Mouse (Mus musculus) liver, embryonic 13.5 days (tissue): Measurements from ENCODE around the gene Baiap2. TPM values are rescaled to one million over a fixed set of nuclear protein-coding genes. Genes with fewer than 3 reads are reported as not detected.

ENCODE experiments used
- ATAC-seq: fragments of 200-750 bp; cut with Nextera tagmentation; 2 replicates; pipeline ENCODE4 v1.8.0; 2017; ENCODE audit warnings: low read depth, mild to moderate bottlenecking, moderate number of reproducible peaks, moderate library complexity
- DNase-seq: peaks from one replicate; pipeline ENCODE4 v3.0.0; 2022
- H3K27ac ChIP-seq: fragments of 300-500 bp; sonication (generic); 2 replicates; pipeline ENCODE4 v1.5.1; 2015; ENCODE audit warnings: moderate library complexity, mild to moderate bottlenecking, inconsistent platforms
- H3K27me3 ChIP-seq: fragments of 300-500 bp; sonication (generic); 2 replicates; pipeline ENCODE4 v1.6.1; 2015; ENCODE audit warnings: mild to moderate bottlenecking, inconsistent platforms
- H3K36me3 ChIP-seq: fragments of 300-500 bp; sonication (generic); 2 replicates; pipeline ENCODE4 v1.6.1; 2015; ENCODE audit warnings: mild to moderate bottlenecking, inconsistent platforms
- H3K4me1 ChIP-seq: fragments of 300-500 bp; sonication (generic); replicated peaks from 2 replicates; pipeline ENCODE4 v1.6.1; 2015; ENCODE audit warnings: inconsistent platforms
- H3K4me2 ChIP-seq: fragments of 300-500 bp; sonication (generic); 2 replicates; pipeline ENCODE4 v1.6.1; 2015; ENCODE audit warnings: inconsistent platforms, mild to moderate bottlenecking, moderate library complexity
- H3K4me3 ChIP-seq: fragments of 300-500 bp; sonication (generic); replicated peaks from 2 replicates; pipeline ENCODE4 v1.5.1; 2015; ENCODE audit warnings: mild to moderate bottlenecking, inconsistent platforms
- H3K9ac ChIP-seq: fragments of 300-500 bp; sonication (generic); 2 replicates; pipeline ENCODE4 v1.6.1; 2015; ENCODE audit warnings: mild to moderate bottlenecking, inconsistent platforms
- H3K9me3 ChIP-seq: fragments of 300-500 bp; sonication (generic); replicated peaks from 2 replicates; pipeline ENCODE4 v1.6.1; 2016; ENCODE audit warnings: inconsistent platforms
- WGBS: fragments of 180-500 bp; shearing (Covaris S2); methylation state at CpG from one replicate; pipeline ENCODE4 v1.1.7; 2015; ENCODE audit not compliant: insufficient replicate concordance; 5-methylcytosine and 5-hydroxymethylcytosine counted together
- polyA plus RNA-seq: library from polyadenylated mRNA; unstranded; fragments of >200 nt; fragmentation: Nextera tagmentation; extraction: Ambion mirVana; gene quantifications from 2 replicates; pipeline ENCODE4 v1.2.1, GENCODE M21; 2015

Gene Baiap2
- polyA plus RNA-seq, 1 experiment from 2014 or later = 5.1 TPM

DNA sequence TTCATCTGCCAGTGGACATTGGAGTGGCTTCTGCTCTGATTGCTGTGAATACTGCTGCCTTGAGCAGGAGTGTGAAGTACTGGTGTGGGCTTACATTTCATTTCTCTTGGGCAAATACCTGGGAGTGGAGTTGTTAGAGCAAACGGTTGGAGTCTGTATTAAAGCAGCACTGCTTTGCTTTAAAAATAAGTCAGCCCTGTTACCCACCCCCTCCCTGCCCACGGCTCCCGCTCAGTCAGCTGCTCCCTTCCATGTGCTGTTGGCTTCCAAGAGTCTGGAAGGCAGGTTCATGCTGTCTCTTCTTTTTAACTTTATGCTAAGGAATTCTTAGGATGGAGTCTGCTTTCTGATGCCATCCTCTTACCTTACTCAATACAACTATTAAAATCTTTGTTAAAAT is 18.9 kb downstream of the Baiap2 start:
- Histone ChIP-seq H3K27ac (no peak overlapping the region), H3K4me1 (0 out of 2 replicates have a peak, but pooled peaks cover 5% of the 10 kb centered on the region), H3K9me3 (no peaks in the 10 kb centered on the region), H3K27me3 (no peaks in the 10 kb centered on the region), H3K4me2 (no peak overlapping the region), H3K9ac (no peak overlapping the region), H3K4me3 (no peak overlapping the region), H3K36me3 (no peaks in the 10 kb centered on the region; the same call in none of the 2 replicates)
- WGBS = 71% methylated on average over 3 of the region's 3 CpGs
- ATAC-seq (no peak), DNase-seq (no peak)

DNA sequence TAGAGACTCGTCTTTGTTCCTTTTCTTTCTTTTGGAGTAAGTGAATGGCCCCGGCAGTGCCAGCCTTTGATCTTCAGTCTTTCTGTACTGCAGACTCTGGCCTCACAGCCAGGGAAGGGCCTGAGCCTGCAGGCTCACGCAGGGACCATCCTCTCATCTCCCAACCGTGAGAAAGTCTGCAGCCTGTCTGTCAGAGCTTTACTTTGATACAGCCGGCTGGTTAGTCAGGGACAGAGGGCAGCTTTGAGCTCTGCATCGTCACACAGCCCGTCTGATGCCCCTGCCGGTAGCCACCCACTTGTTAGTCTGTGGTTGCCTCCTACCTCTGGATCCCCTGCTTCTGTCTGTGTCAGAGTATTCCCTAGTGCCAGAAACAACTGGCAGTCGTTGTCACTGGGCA is 22.5 kb downstream of the Baiap2 start:
- Histone ChIP-seq H3K9ac (no peak overlapping the region), H3K36me3 (no peaks in the 10 kb centered on the region; the same call in none of the 2 replicates), H3K4me2 (no peak overlapping the region), H3K4me3 (no peak overlapping the region), H3K4me1 (peaks cover 5% of the 10 kb centered on the region; the same call in 1 of the 2 replicates), H3K27ac (no peak overlapping the region), H3K27me3 (no peaks in the 10 kb centered on the region), H3K9me3 (no peaks in the 10 kb centered on the region)
- no peak for DNase-seq
- 51% methylated on average over 9 of the region's 9 CpGs for WGBS
- ATAC-seq = no peak

DNA sequence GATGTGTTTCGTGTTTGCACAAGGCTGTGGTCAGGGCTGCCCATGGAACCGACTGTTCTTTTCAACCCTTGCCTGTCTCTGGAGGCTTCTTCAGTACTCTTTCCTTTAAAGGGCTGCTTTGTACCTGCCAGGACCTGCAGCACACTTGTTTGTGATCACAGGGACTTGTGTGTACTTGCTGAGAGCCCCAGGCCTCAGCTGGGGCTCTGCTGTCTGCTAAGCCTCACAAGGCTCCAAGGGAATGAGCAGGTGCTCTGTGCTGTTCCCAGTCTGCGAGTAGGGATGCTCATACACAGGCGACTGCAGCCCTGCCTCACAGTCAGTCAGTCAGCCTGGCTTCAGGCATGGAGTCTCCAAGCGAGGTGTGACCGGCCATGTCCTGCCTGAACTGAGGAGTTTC is 23.7 kb downstream of the Baiap2 start:
- ATAC-seq = no peak
- no peak overlapping the region for H3K27ac ChIP-seq

DNA sequence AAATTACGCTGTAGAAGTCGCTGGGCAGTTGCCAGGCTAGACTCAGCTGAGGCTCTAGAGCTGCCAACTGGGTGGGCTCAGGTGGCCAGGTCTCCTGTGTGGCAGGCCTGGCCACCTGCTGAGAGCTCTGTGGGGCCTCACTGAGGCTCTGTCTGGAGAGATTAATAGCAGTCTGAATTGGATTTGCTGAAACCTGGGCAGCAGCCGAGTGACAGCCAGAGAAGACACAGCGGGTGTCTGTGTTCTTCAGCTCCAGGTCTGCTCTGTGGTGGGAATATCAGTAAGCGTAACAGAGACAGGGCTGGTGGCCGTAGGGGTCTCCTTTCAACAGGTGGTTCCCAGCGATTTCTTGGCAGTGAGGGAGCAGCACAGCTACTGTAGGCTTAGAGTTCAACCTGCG is 24.8 kb downstream of the Baiap2 start:
- Histone ChIP-seq H3K4me2 (no peak overlapping the region), H3K9ac (no peak overlapping the region), H3K9me3 (no peaks in the 10 kb centered on the region), H3K4me1 (peaks cover 8% of the 10 kb centered on the region; the same call in 1 of the 2 replicates), H3K36me3 (peaks cover 1% of the 10 kb centered on the region), H3K27ac (no peak overlapping the region), H3K27me3 (no peaks in the 10 kb centered on the region), H3K4me3 (no peak overlapping the region)
- 73% methylated on average over 8 of the region's 8 CpGs for WGBS
- ATAC-seq = no peak
- DNase-seq = no peak

More for the DNA sequence above, 23.7 kb downstream of the Baiap2 start:
- Histone ChIP-seq H3K9me3 (no peaks in the 10 kb centered on the region), H3K4me1 (peaks cover 8% of the 10 kb centered on the region; the same call in 1 of the 2 replicates), H3K4me3 (no peak overlapping the region), H3K27me3 (no peaks in the 10 kb centered on the region), H3K4me2 (no peak overlapping the region), H3K9ac (no peak overlapping the region), H3K36me3 (no peaks in the 10 kb centered on the region; the same call in none of the 2 replicates)
- WGBS = 64% methylated on average over 6 of the region's 6 CpGs
- DNase-seq = no peak

DNA sequence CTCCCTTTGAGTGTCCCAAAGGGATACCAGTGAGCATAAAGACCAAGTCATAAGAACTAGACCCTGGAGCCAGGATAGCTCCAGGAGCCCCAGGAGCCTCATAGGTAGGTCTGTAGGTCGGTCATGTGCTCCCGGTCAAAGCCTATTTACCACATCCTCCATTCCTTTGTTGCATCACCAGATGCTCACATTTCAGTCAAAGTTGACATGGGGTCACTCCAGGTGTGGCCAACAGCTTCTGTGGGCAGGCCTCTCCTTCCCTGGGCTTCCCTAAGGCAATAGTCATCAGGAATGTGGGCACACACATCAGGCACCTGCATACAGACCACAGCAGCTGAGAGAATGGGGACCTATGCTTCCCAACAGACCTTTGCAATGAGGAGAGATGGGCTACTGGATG is 25.3 kb downstream of the Baiap2 start:
- Histone ChIP-seq H3K27me3 (no peaks in the 10 kb centered on the region), H3K9ac (no peak overlapping the region), H3K4me3 (no peak overlapping the region), H3K4me2 (no peak overlapping the region), H3K36me3 (peaks cover 3% of the 10 kb centered on the region), H3K9me3 (no peaks in the 10 kb centered on the region), H3K27ac (no peak overlapping the region), H3K4me1 (peaks cover 8% of the 10 kb centered on the region; the same call in 1 of the 2 replicates)
- no peak for ATAC-seq
- 78% methylated on average over 2 of the region's 2 CpGs for WGBS
- no peak for DNase-seq

DNA sequence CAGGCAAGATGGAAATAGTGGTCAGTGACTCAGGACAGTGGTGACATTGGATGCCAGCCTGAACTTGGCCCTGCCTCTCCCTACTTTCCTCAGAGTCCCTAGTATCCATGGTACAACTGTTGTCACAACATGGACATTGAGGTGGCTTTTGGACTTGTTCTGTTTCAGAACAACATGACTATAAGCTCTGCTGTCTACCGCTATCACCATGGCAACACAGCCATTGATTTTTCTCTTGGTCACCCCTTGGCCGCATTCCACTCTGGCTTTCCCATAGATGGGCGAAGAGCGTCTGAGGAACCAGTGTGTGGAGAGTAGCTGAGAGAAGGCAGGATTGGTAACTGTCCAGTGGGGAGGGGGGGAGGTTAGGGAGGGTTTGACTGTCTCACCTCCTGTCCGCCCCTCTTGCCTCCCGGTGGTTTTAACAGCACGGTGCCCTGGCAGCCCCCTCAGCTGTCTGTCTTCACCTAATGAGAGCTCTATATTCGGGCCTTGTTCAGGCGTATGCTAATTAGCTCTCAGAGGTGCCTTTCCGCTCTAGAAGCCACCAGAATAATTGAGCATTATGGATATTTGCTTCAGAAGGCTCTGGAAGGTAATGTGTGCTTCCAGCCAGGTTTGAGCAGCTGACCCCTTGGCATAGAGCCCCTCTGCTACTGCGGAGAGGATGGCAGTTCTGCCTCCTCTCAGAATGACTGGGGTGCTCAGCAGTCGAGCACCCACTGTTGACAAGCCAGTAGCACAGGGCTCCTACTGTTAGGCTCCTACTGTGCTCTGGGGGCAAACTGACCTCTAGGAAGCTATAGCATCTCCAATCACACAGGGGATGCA is 27.7 kb downstream of the Baiap2 start:
- WGBS = 62% methylated on average over 12 of the region's 12 CpGs
- Histone ChIP-seq H3K9ac (no peak overlapping the region), H3K4me1 (peaks cover 8% of the 10 kb centered on the region; the same call in 1 of the 2 replicates), H3K4me2 (no peak overlapping the region), H3K27me3 (no peaks in the 10 kb centered on the region), H3K27ac (no peak overlapping the region), H3K9me3 (no peaks in the 10 kb centered on the region), H3K4me3 (no peak overlapping the region), H3K36me3 (peaks cover 9% of the 10 kb centered on the region; the same call in 1 of the 2 replicates)
- DNase-seq (no peak), ATAC-seq (peak; percentile 49)

DNA sequence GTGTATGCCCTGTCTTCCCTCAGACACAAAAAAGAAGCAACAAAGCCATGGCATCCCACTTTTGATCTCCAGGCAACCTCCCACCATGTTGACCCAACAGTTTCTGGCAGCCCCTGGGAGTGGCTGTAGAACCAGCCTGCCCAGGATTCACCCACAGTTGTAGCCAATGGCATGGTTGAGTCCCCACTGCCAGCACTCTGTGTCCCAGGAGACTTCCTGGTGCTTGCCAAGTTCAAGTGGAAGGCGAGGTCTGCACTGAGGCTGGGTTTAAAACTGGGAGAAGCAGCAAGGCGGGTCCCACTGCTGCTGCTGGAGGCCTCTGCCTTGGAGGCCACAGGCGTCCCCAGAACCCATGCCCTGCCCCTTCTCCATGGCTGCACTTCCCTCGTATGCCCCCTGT is 31.2 kb downstream of the Baiap2 start:
- 54% methylated on average over 4 of the region's 4 CpGs for WGBS
- Histone ChIP-seq H3K4me2 (no peak overlapping the region), H3K27ac (no peak overlapping the region), H3K4me1 (peaks cover 8% of the 10 kb centered on the region; the same call in 1 of the 2 replicates), H3K36me3 (peaks cover 9% of the 10 kb centered on the region; the same call in 1 of the 2 replicates), H3K27me3 (no peaks in the 10 kb centered on the region), H3K4me3 (no peak overlapping the region), H3K9me3 (no peaks in the 10 kb centered on the region), H3K9ac (no peak overlapping the region)
- no peak for ATAC-seq
- DNase-seq = no peak

DNA sequence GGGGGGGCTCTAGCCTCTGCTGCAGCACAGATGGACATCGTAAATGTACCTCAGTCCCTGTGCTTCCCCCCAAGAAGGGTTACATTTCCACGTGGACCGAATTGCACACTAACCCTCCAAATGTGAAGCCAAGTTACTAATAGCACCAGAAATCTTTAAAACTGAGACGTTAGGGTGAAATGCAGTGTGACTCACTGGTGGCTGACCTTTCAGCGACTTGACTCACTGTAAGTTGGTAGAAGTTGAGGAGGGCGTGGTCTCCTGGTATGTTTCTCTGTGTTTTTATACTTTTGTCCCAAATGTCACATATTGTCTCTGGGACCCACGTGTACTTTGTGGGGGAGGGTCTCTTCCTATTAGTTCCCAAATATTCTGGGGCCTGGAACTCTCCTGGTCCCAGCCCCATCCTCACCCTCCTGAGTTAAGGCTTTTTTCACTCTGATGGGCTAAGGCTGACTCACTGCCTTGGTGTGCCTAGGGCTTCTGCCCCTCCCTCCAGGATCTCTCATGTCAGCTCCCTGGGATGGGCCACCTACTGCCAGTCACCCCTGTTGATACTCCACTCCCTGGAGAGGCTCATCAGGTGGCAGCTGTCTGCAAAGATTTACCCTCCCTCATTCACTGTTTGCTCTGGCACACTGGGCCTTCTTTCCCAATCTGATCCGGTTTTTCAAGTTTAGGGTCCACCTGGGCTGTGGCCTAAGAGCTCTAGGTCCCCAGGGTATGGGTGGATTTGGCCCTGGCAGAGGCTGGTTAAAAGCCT is 33.4 kb downstream of the Baiap2 start:
- no peak for DNase-seq
- 66% methylated on average over 8 of the region's 8 CpGs for WGBS
- H3K4me3 ChIP-seq = no peak overlapping the region
- ATAC-seq = no peak
- no peaks in the 10 kb centered on the region for H3K9me3 ChIP-seq
- H3K9ac ChIP-seq = no peak overlapping the region
- H3K27ac ChIP-seq = no peak overlapping the region
- H3K36me3 ChIP-seq = peaks cover 12% of the 10 kb centered on the region; the same call in 1 of the 2 replicates
- no peaks in the 10 kb centered on the region for H3K27me3 ChIP-seq
- no peak overlapping the region for H3K4me2 ChIP-seq
- H3K4me1 ChIP-seq = no peaks in the 10 kb centered on the region

DNA sequence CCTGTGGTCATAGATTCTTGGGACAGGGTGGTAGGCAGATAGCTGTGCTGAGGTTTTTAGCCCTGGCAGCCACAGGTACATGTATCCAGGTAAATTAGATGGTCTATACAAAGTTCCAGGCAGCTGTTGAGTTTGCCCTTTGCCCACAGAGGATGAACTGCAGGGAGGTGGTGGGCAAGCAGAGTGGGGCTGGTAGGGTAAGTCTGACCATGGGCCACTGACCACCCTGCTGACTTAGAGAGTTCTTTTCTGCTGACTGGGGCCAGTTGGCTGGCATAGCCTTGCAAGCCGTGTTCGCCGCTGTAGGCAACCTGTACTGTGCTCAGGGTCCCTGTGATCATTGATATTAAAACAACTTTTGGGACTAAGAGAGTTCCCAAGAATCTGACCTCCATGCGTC is 36.1 kb downstream of the Baiap2 start:
- DNase-seq (no peak), ATAC-seq (no peak)
- H3K9ac ChIP-seq = no peak overlapping the region
- no peak overlapping the region for H3K27ac ChIP-seq
- no peak overlapping the region for H3K4me3 ChIP-seq
- no peak overlapping the region for H3K4me2 ChIP-seq
- 79% methylated on average over 4 of the region's 4 CpGs for WGBS
- H3K36me3 ChIP-seq = peaks cover 9% of the 10 kb centered on the region; the same call in 1 of the 2 replicates
- H3K27me3 ChIP-seq = no peaks in the 10 kb centered on the region
- H3K4me1 ChIP-seq = no peaks in the 10 kb centered on the region
- no peaks in the 10 kb centered on the region for H3K9me3 ChIP-seq

DNA sequence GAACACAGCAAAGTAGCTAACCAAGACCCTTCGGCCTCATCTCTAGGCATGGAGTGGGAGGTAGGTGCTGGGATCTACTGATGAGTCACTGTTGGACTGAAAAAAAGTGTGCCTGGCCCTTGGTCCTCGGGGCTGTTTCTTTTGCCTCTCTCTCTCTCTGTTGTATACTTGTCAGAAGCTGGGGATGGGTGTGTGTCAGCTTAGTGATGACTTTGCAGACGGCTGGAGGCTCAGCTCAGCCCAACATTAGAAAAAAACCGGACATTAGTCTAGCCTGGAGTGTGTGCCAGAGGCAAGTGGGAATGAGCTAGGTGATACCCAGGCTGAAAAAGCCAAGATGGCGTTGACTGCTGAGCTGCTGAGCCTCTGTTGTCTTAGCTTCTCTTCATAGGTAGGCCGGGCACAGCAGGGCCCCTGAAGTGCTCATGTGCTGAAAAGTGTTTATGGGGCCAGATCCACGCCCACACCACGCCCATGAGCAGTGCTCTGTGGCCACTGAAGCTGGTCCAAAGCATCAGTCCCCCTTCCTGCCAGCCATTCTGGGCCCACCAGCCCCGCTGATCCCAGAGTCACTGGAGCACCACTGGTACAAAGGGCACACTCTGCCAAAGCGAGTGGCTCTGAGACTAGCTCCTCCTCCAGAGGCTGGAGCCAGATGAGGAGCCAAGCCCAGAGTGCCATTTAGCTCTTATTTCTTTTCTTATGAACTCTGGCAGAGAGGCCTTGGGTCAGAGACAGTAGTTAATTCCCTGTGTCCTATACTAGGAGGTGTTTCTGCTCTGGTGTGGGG is 37.2 kb downstream of the Baiap2 start:
- Histone ChIP-seq H3K27ac (no peak overlapping the region), H3K9me3 (no peaks in the 10 kb centered on the region), H3K4me2 (no peak overlapping the region), H3K9ac (no peak overlapping the region), H3K4me3 (no peak overlapping the region), H3K4me1 (no peaks in the 10 kb centered on the region), H3K27me3 (no peaks in the 10 kb centered on the region), H3K36me3 (0 out of 2 replicates have a peak, but pooled peaks cover 4% of the 10 kb centered on the region)
- no peak for DNase-seq
- no peak for ATAC-seq
- WGBS = 62% methylated on average over 10 of the region's 10 CpGs

DNA sequence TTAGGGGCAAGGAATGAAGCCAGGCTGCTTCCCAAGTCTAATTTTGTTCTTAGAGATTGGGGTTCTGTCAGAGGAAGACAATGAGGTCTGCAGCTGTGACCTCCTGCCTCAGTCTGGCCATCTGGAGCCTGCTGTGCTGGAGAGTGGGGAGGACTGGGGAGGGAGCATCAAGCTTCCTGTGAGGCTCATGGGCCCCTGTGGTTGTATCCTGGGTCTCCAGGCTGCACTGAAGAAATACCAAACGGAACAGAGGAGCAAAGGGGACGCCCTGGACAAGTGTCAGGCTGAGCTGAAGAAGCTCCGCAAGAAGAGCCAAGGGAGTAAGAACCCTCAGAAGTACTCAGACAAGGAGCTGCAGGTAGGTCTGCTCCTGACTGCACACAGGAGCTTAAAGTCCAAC is 39.2 kb downstream of the Baiap2 start:
- H3K27me3 ChIP-seq = no peaks in the 10 kb centered on the region
- no peak overlapping the region for H3K9ac ChIP-seq
- no peaks in the 10 kb centered on the region for H3K9me3 ChIP-seq
- no peak overlapping the region for H3K27ac ChIP-seq
- WGBS = 59% methylated on average over 3 of the region's 3 CpGs
- no peak overlapping the region for H3K4me2 ChIP-seq
- H3K36me3 ChIP-seq = peaks cover 3% of the 10 kb centered on the region; the same call in 1 of the 2 replicates
- peaks cover 5% of the 10 kb centered on the region; the same call in 1 of the 2 replicates for H3K4me1 ChIP-seq
- no peak overlapping the region for H3K4me3 ChIP-seq
- no peak for DNase-seq
- no peak for ATAC-seq
